Mouse (Mus musculus): Measurements from ENCODE around the gene Gm815. TPM values are rescaled to one million over a fixed set of nuclear protein-coding genes. Genes with fewer than 3 reads are reported as not detected.

Gm815 gene
- polyA plus RNA-seq, 1 experiment = not detected

DNA sequence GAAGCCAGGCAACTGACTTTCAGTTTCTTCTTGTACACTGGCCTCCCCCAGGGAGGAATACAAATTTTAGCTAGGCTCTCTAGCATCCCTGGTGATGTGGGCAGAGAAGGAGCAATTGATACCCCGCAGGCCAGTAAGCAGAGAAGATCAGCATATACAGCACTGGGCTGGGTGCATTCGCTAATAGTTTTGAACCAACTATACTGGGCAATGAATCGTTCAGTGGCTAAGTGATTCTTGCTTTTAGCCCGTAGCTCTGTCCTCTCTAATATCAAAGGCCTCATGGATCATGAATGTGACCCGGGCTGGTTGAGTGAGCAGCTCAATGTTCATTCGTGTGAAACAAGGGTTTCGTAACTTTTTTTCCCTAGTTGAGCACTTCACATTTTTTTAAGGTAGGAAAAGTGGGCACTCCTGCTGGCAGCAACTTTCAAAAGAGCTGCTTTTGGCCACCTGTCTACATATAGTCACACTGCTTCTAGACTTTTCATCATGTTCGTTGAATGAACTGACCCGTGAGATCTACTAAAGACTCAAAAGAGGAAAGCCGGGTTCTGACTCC lies 3.7 kb upstream of the Gm815 start:
- no peak for TF ChIP-seq USF1 (IDR thresholded peaks at IDR 0.05; ENCODE audit: low read depth)
- TF ChIP-seq CTCF (IDR thresholded peaks at IDR 0.05; ENCODE audit: control insufficient read depth, insufficient read depth, insufficient read length) = no peak
- TF ChIP-seq MAX (IDR thresholded peaks at IDR 0.05) = no peak
- no peak for TF ChIP-seq MYOD1 (IDR thresholded peaks at IDR 0.05; ENCODE audit: control insufficient read depth, insufficient read length, low read depth)
- TF ChIP-seq FOSL1 (IDR thresholded peaks at IDR 0.05; ENCODE audit: insufficient read depth, low read length, poor library complexity, severe bottlenecking) = no peak
- no peak for TF ChIP-seq MYOG (IDR thresholded peaks at IDR 0.05; ENCODE audit: control insufficient read depth, extremely low read depth, insufficient read length)
- no peak for TF ChIP-seq CEBPB (IDR thresholded peaks at IDR 0.05; ENCODE audit: low read depth)
- Histone ChIP-seq H3ac (ENCODE audit: control insufficient read depth, insufficient read length, low read depth) (no peak overlapping the region), H3K36me3 (ENCODE audit: control insufficient read depth, insufficient read depth) (no peaks in the 10 kb centered on the region), H3K79me2 (ENCODE audit: control insufficient read depth, insufficient read depth) (no peaks in the 10 kb centered on the region), H3K4me3 (ENCODE audit: insufficient read depth, poor library complexity, severe bottlenecking) (no peak overlapping the region), H3K79me3 (ENCODE audit: low read depth) (no peaks in the 10 kb centered on the region), H3K27me3 (ENCODE audit: control insufficient read depth, insufficient read depth, insufficient read length) (no peaks in the 10 kb centered on the region)

DNA sequence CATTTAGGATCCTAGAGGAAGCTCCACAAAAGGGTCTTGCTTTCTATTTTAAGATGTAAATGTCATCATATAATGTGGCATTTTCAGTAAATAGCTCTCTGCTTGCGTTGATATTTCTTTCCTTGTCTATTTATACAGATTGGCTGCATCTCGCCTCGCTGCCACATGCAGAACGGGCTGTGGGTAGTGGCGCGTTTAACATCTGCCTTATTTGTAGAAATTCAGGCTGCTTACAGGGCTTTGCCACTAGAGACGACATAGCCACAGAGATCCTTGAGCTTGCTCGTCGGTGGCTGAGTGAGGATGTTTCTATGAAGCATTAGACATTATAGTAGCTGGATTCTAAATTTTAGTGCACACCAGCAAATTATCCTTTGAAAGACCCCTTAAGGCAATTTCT lies 2.5 kb downstream of the Gm815 start:
- no peak overlapping the region for H3ac ChIP-seq (ENCODE audit: control insufficient read depth, insufficient read length, low read depth)
- TF ChIP-seq FOSL1 (IDR thresholded peaks at IDR 0.05; ENCODE audit: insufficient read depth, low read length, poor library complexity, severe bottlenecking) = no peak
- no peak for TF ChIP-seq MYOD1 (IDR thresholded peaks at IDR 0.05; ENCODE audit: control insufficient read depth, insufficient read length, low read depth)
- TF ChIP-seq CTCF (IDR thresholded peaks at IDR 0.05; ENCODE audit: control insufficient read depth, insufficient read depth, insufficient read length) = no peak
- TF ChIP-seq MAX (IDR thresholded peaks at IDR 0.05) = no peak
- TF ChIP-seq MYOG (IDR thresholded peaks at IDR 0.05; ENCODE audit: control insufficient read depth, extremely low read depth, insufficient read length) = no peak
- TF ChIP-seq USF1 (IDR thresholded peaks at IDR 0.05; ENCODE audit: low read depth) = no peak
- TF ChIP-seq CEBPB (IDR thresholded peaks at IDR 0.05; ENCODE audit: low read depth) = no peak
- no peaks in the 10 kb centered on the region for H3K27me3 ChIP-seq (ENCODE audit: control insufficient read depth, insufficient read depth, insufficient read length)
- H3K4me3 ChIP-seq (ENCODE audit: insufficient read depth, poor library complexity, severe bottlenecking) = no peak overlapping the region
- H3K79me3 ChIP-seq (ENCODE audit: low read depth) = no peaks in the 10 kb centered on the region
- no peaks in the 10 kb centered on the region for H3K79me2 ChIP-seq (ENCODE audit: control insufficient read depth, insufficient read depth)
- no peaks in the 10 kb centered on the region for H3K36me3 ChIP-seq (ENCODE audit: control insufficient read depth, insufficient read depth)

DNA sequence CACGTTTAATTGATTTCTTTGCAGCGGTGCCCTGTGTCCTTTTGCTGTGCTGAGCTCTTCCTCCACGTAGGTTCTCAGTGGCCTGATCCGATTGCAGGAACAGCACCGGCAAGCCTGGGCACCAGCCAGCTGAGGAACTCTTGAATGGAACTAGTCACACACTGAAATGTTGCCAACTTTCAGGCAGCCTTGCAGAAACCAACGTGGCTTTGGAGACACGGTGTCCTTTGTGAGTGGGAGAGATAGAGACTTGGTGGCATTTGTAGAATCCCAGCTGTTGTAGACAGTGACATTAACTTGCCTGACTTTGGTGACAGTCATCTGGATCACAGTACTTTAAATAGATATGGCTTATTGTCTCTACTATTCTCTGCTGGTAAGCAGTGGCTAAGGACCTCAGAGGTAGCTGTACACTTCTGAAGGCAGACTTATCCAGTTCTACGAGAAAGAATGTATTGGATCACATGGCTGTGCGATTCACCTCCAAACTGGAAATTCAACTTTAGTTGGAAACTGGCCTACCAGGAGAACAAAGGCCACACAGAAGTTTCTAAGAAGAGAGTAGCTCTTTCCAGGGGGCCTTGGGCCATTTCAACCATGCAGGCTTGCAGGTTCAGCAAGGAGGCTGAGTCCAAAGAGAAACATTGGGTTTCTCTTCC lies 5.8 kb downstream of the Gm815 start:
- no peak for TF ChIP-seq MAX (IDR thresholded peaks at IDR 0.05)
- Histone ChIP-seq H3K27me3 (ENCODE audit: control insufficient read depth, insufficient read depth, insufficient read length) (no peaks in the 10 kb centered on the region), H3K79me3 (ENCODE audit: low read depth) (no peaks in the 10 kb centered on the region), H3K4me3 (ENCODE audit: insufficient read depth, poor library complexity, severe bottlenecking) (no peak overlapping the region), H3K79me2 (ENCODE audit: control insufficient read depth, insufficient read depth) (no peaks in the 10 kb centered on the region), H3ac (ENCODE audit: control insufficient read depth, insufficient read length, low read depth) (no peak overlapping the region), H3K36me3 (ENCODE audit: control insufficient read depth, insufficient read depth) (no peaks in the 10 kb centered on the region)

DNA sequence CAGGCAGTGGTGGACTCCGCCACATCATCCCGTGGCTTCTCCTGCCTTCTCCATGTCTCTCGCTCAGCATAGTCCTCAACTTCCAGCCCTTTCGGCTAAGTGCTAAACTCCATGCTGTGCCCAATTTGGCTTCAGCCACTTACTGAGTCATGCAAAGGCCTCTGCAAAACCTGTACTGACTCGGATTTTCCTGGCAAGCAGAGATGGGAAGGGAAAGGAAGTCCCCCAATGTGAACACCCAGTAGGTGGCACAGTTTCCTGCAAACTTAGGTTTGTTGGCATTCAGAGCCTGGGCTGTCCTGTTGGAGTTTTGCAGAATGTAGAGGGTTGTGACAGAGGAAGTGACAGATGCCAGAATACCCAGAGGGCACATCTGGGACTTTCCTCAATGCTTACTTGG lies 7.2 kb downstream of the Gm815 start:
- TF ChIP-seq CTCF (IDR thresholded peaks at IDR 0.05; ENCODE audit: control insufficient read depth, insufficient read depth, insufficient read length) = no peak

DNA sequence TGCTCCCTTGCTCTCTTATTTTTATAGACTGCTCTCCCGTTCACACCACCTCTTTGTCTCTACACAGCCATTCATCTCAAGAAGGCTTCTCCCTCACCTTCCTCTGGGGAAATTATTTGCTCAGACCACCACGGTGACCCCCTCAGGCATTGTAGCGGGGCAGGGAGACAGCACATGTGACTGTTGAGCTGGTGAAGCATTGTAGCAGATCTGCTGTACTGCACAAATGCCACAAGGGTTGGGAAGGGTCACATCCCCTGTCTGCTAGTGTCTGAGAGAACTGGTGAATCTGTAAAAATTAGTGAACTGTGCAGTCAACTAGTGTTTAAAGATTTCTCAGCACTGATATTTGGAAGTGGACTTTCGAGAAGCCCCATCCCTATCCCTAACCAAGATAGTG lies 16.5 kb downstream of the Gm815 start:
- Histone ChIP-seq H3K36me3 (ENCODE audit: control insufficient read depth, insufficient read depth) (no peaks in the 10 kb centered on the region), H3K4me3 (ENCODE audit: insufficient read depth, poor library complexity, severe bottlenecking) (no peak overlapping the region), H3ac (ENCODE audit: control insufficient read depth, insufficient read length, low read depth) (no peak overlapping the region), H3K79me3 (ENCODE audit: low read depth) (no peaks in the 10 kb centered on the region), H3K79me2 (ENCODE audit: control insufficient read depth, insufficient read depth) (no peaks in the 10 kb centered on the region), H3K27me3 (ENCODE audit: control insufficient read depth, insufficient read depth, insufficient read length) (no peaks in the 10 kb centered on the region)
- no peak for TF ChIP-seq MYOG (IDR thresholded peaks at IDR 0.05; ENCODE audit: control insufficient read depth, extremely low read depth, insufficient read length)
- TF ChIP-seq CEBPB (IDR thresholded peaks at IDR 0.05; ENCODE audit: low read depth) = no peak
- TF ChIP-seq CTCF (IDR thresholded peaks at IDR 0.05; ENCODE audit: control insufficient read depth, insufficient read depth, insufficient read length) = no peak
- no peak for TF ChIP-seq FOSL1 (IDR thresholded peaks at IDR 0.05; ENCODE audit: insufficient read depth, low read length, poor library complexity, severe bottlenecking)
- no peak for TF ChIP-seq MYOD1 (IDR thresholded peaks at IDR 0.05; ENCODE audit: control insufficient read depth, insufficient read length, low read depth)
- TF ChIP-seq USF1 (IDR thresholded peaks at IDR 0.05; ENCODE audit: low read depth) = no peak
- no peak for TF ChIP-seq MAX (IDR thresholded peaks at IDR 0.05)

More for the DNA sequence above, 7.2 kb downstream of the Gm815 start:
- H3K36me3 ChIP-seq (ENCODE audit: control insufficient read depth, insufficient read depth) = no peaks in the 10 kb centered on the region
- H3K79me3 ChIP-seq (ENCODE audit: low read depth) = no peaks in the 10 kb centered on the region
- H3K4me3 ChIP-seq (ENCODE audit: insufficient read depth, poor library complexity, severe bottlenecking) = no peak overlapping the region
- H3K27me3 ChIP-seq (ENCODE audit: control insufficient read depth, insufficient read depth, insufficient read length) = no peaks in the 10 kb centered on the region
- no peak overlapping the region for H3ac ChIP-seq (ENCODE audit: control insufficient read depth, insufficient read length, low read depth)
- H3K79me2 ChIP-seq (ENCODE audit: control insufficient read depth, insufficient read depth) = no peaks in the 10 kb centered on the region

DNA sequence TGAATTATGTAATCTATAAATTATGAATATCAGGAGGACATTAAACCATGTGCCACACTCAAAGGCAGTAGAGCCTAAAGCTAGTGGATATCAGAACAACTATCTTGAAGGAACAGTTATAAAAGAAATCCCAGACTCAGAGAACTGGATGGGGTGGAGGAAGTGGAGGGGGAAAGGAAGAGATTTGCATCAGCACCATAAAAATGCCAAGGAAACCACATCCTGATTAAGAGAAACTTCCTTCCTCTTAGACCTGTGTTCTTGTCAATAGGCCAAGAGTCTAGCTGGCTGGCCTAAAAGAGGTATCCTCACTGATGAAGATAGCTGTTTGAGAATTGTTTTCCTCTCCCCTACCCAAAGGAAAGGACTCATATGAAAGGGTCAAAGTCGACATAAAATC lies 28.6 kb downstream of the Gm815 start:
- Histone ChIP-seq H3K79me2 (ENCODE audit: control insufficient read depth, insufficient read depth) (no peaks in the 10 kb centered on the region), H3ac (ENCODE audit: control insufficient read depth, insufficient read length, low read depth) (no peak overlapping the region), H3K79me3 (ENCODE audit: low read depth) (no peaks in the 10 kb centered on the region), H3K27me3 (ENCODE audit: control insufficient read depth, insufficient read depth, insufficient read length) (no peaks in the 10 kb centered on the region), H3K36me3 (ENCODE audit: control insufficient read depth, insufficient read depth) (no peaks in the 10 kb centered on the region), H3K4me3 (ENCODE audit: insufficient read depth, poor library complexity, severe bottlenecking) (no peak overlapping the region)
- TF ChIP-seq MYOG (IDR thresholded peaks at IDR 0.05; ENCODE audit: control insufficient read depth, extremely low read depth, insufficient read length) = no peak
- TF ChIP-seq FOSL1 (IDR thresholded peaks at IDR 0.05; ENCODE audit: insufficient read depth, low read length, poor library complexity, severe bottlenecking) = no peak
- no peak for TF ChIP-seq CEBPB (IDR thresholded peaks at IDR 0.05; ENCODE audit: low read depth)
- TF ChIP-seq MYOD1 (IDR thresholded peaks at IDR 0.05; ENCODE audit: control insufficient read depth, insufficient read length, low read depth) = no peak
- no peak for TF ChIP-seq MAX (IDR thresholded peaks at IDR 0.05)
- no peak for TF ChIP-seq USF1 (IDR thresholded peaks at IDR 0.05; ENCODE audit: low read depth)
- TF ChIP-seq CTCF (IDR thresholded peaks at IDR 0.05; ENCODE audit: control insufficient read depth, insufficient read depth, insufficient read length) = no peak
